Mouse (Mus musculus): ENCODE results near the gene Helt. TPM values are rescaled to one million over a fixed set of nuclear protein-coding genes. Genes with fewer than 3 reads are reported as not detected.

The Helt gene
- total and polyA plus RNA-seq, 3 experiments: not detected

- Histone ChIP-seq H3K9me3 (replicated peaks; ENCODE audit: low read length) (no peaks in the 10 kb centered on the region), H3K27ac (ENCODE audit: insufficient read depth, low read depth) (no peak overlapping the region), H3K4me3 (replicated peaks in 1 of 3; ENCODE audit: low read depth in 2 of 3, low read length in 2 of 3, poor library complexity in 1 of 3) (no peak overlapping the region), H3K79me2 (replicated peaks; ENCODE audit: control insufficient read depth, extremely low read depth, insufficient read depth, poor library complexity, severe bottlenecking) (no peaks in the 10 kb centered on the region), H3K27me3 (replicated peaks) (no peaks in the 10 kb centered on the region), H3K4me2 (ENCODE audit: insufficient read depth, low read depth, poor library complexity, severe bottlenecking) (no peak overlapping the region), H3K9ac (ENCODE audit: insufficient read depth, low read depth) (no peak overlapping the region), H3K36me3 (replicated peaks in 1 of 2; ENCODE audit: control insufficient read depth in 1 of 2, insufficient read depth in 1 of 2, low read length in 1 of 2) (no peaks in the 10 kb centered on the region), H3K4me1 (ENCODE audit: control insufficient read depth in 1 of 2, insufficient read depth in 2 of 2) (0 out of 4 replicates have a peak, but pooled peaks cover 0 to 5% of the 10 kb centered on the region in 2 experiments)
- dilution Hi-C loops (cut with MboI; ENCODE audit: extremely low pct_ligation_motif_present, extremely low pct_unique_long_range_greater_than_20kb, low sequenced_read_pairs) (no loop called here), in situ Hi-C loops (cut with MboI; ENCODE audit: low pct_ligation_motif_present, low pct_unique_long_range_greater_than_20kb, low sequenced_read_pairs) (loop anchor here (5.0 kb wide), 1 partner anchor 236 kb away; no protein-coding TSS in a partner anchor)
- TF ChIP-seq IRF4 (IDR thresholded peaks at IDR 0.05; ENCODE audit: low read depth, low read length) (peak; percentile 52; the same call in 1 of the 2 replicates), NELFE (IDR thresholded peaks at IDR 0.05; ENCODE audit: low read depth, low read length) (peak; percentile 41; the same call in 1 of the 2 replicates), BHLHE40 (IDR thresholded peaks at IDR 0.05; ENCODE audit: low read depth, low read length) (peak; percentile 30; the same call in 1 of the 2 replicates), MYC (IDR thresholded peaks at IDR 0.05; ENCODE audit: low read depth, low read length) (peak; percentile 87), TCF12 (IDR thresholded peaks at IDR 0.05; ENCODE audit: low read depth, low read length) (peak; percentile 30; the same call in 1 of the 2 replicates), ZKSCAN1 (IDR thresholded peaks at IDR 0.05; ENCODE audit: borderline replicate concordance, low read depth, low read length) (no peak), ZC3H11A (IDR thresholded peaks at IDR 0.05; ENCODE audit: low read depth, low read length) (peak; percentile 79), MAZ (IDR thresholded peaks at IDR 0.05; ENCODE audit: low read depth, low read length) (no peak), RAD21 (IDR thresholded peaks at IDR 0.05; ENCODE audit: low read depth, low read length) (peak; percentile 98), MAX (IDR thresholded peaks at IDR 0.05; ENCODE audit: low read length) (peak; percentile 77), MXI1 (IDR thresholded peaks at IDR 0.05; ENCODE audit: low read depth, low read length) (0 out of 2 replicates have a peak, but pooled peaks have one; percentile 21), NRF1 (IDR thresholded peaks at IDR 0.05; ENCODE audit: low read depth, low read length) (0 out of 2 replicates have a peak, but pooled peaks have one; percentile 21), CTCF (conservative IDR thresholded peaks at IDR 0.05 in 1 of 2, IDR thresholded peaks at IDR 0.05 in 1 of 2; ENCODE audit: low read depth in 2 of 2, low read length in 2 of 2) (peak; percentile 87 to 95), HCFC1 (IDR thresholded peaks at IDR 0.05; ENCODE audit: low read depth, low read length) (no peak), USF2 (conservative IDR thresholded peaks at IDR 0.05; ENCODE audit: low read depth, low read length) (no peak), SMC3 (IDR thresholded peaks at IDR 0.05; ENCODE audit: low read depth, low read length) (peak; percentile 94), SIN3A (IDR thresholded peaks at IDR 0.05; ENCODE audit: low read length) (no peak)
- peak; percentile 91 for DNase-seq (ENCODE audit: extremely low read depth)
These were observed 16.7 kb upstream of the Helt start for GRCm38 (mm10) chr8:46311159-46311558.

DNA sequence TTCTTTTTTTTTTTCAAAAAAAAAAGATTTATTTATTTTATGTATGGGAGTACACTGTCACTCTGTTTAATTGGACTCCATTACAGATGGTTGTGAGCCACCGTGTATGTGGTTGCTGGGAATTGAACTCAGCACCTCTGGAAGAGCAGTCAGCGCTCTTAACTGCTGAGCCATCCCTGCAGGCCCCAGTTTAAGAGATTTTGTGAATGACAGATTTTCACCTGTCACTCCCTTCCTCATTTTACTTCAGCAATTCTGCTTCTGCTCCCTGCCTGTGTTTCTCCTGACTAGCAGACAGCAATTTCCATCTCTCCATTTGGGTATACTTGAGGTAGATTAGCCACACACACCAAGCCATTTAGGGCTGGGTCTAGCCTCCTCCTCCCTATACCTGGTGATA lies 13.7 kb upstream of the Helt start:
- Histone ChIP-seq H3K36me3 (replicated peaks in 1 of 2; ENCODE audit: control insufficient read depth in 1 of 2, insufficient read depth in 1 of 2, low read length in 1 of 2) (no peaks in the 10 kb centered on the region), H3K27me3 (replicated peaks) (no peaks in the 10 kb centered on the region), H3K79me2 (replicated peaks; ENCODE audit: control insufficient read depth, extremely low read depth, insufficient read depth, poor library complexity, severe bottlenecking) (no peaks in the 10 kb centered on the region), H3K4me3 (replicated peaks in 1 of 3; ENCODE audit: low read depth in 2 of 3, low read length in 2 of 3, poor library complexity in 1 of 3) (no peak overlapping the region), H3K4me1 (ENCODE audit: control insufficient read depth in 1 of 2, insufficient read depth in 2 of 2) (0 out of 4 replicates have a peak, but pooled peaks cover 0 to 5% of the 10 kb centered on the region in 2 experiments), H3K27ac (ENCODE audit: insufficient read depth, low read depth) (no peak overlapping the region), H3K9ac (ENCODE audit: insufficient read depth, low read depth) (no peak overlapping the region), H3K4me2 (ENCODE audit: insufficient read depth, low read depth, poor library complexity, severe bottlenecking) (no peak overlapping the region), H3K9me3 (replicated peaks; ENCODE audit: low read length) (no peaks in the 10 kb centered on the region)
- TF ChIP-seq TBP (conservative IDR thresholded peaks at IDR 0.05; ENCODE audit: low read depth, low read length): peak; percentile 85
- no peak for TF ChIP-seq MEF2A (IDR thresholded peaks at IDR 0.05; ENCODE audit: borderline replicate concordance, low read depth, low read length)
- TF ChIP-seq POLR2A (IDR thresholded peaks at IDR 0.05; ENCODE audit: low read depth, low read length): no peak
- no peak for TF ChIP-seq POLR2AphosphoS2 (IDR thresholded peaks at IDR 0.05; ENCODE audit: low read depth, low read length)
- TF ChIP-seq MXI1 (IDR thresholded peaks at IDR 0.05; ENCODE audit: low read depth, low read length): no peak
- TF ChIP-seq JUN (IDR thresholded peaks at IDR 0.05; ENCODE audit: insufficient read depth, low read depth, low read length): no peak
- dilution Hi-C loops (cut with MboI; ENCODE audit: extremely low pct_ligation_motif_present, extremely low pct_unique_long_range_greater_than_20kb, low sequenced_read_pairs) (no loop called here), in situ Hi-C loops (cut with MboI; ENCODE audit: low pct_ligation_motif_present, low pct_unique_long_range_greater_than_20kb, low sequenced_read_pairs) (no loop called here)
- DNase-seq (ENCODE audit: extremely low read depth): no peak

All from CH12.LX (cell line).